Mouse (Mus musculus): ENCODE data around the gene Olfr90.

- TF ChIP-seq MAX (IDR thresholded peaks at IDR 0.05; ENCODE audit: low read depth) (no peak), MYOG (IDR thresholded peaks at IDR 0.05; ENCODE audit: control insufficient read depth in 1 of 3, insufficient read depth in 1 of 3, insufficient read length in 2 of 3, low read depth in 2 of 3) (no peak), USF1 (IDR thresholded peaks at IDR 0.05; ENCODE audit: low read depth) (no peak)
Observed at GRCm38 (mm10) chr17:37084632-37085031, 3.7 kb downstream of the Olfr90 start.
